Mouse (Mus musculus): ENCODE measurements at regions not wholly inside any gene's neighbourhood (a gene's known extent, or its start where the extent isn't known, plus 50 kb on each side); places are given as distances from the start of the nearest gene placed in this dataset.
A peak's percentile ranks its signal among the peaks of the same experiment; 100 is the strongest.

DNA sequence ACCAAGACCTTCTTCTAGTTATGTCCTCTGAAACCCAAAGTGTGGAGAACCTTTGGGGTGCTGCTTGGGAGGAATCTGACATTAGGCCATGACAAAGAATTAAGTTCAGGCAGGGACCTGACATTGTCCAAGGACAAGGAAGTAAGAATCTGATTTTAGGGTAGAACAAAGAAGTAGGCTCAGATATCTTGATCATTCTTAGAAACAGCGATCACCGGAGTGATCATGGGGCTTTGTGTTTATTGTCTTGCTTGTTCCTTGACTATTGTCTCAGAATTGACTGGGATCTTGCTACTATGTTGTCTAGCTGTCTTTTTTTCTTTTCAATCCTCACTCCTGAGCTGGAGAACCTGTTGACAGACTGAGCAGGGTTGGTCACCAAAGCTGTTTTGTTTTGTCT lies 327.9 kb downstream of the Rwdd3 start:
- DNase-seq (ENCODE audit: low read depth), result no peak
- TF ChIP-seq CTCF (IDR thresholded peaks at IDR 0.05; ENCODE audit: borderline replicate concordance, extremely low read depth, insufficient read depth, insufficient read length) (no peak), POLR2A (IDR thresholded peaks at IDR 0.05; ENCODE audit: borderline replicate concordance, extremely low read depth, insufficient read depth, insufficient read length, poor library complexity, severe bottlenecking) (no peak)

DNA sequence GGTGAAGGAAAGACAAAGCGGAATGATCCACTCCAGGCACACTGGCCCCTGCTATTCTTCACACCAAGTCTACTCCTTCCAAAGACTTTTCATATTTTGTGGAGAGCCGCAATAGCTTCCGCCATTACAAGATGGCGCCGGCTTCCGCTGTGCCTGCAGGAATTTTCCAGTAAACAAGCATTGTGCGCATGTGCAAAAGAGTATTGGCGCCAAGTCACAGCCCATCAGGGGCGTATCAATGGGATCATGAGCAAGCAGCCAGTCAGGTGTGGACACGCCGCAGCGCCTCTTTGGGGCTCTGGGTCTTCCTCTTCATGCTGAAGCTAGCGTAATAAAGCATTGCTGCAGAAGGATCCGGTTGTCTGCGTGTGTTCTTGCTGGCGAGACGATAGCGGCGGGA lies 348.0 kb downstream of the Rwdd3 start:
- no peak for TF ChIP-seq POLR2A (IDR thresholded peaks at IDR 0.05; ENCODE audit: borderline replicate concordance, extremely low read depth, insufficient read depth, insufficient read length, poor library complexity, severe bottlenecking)
- no peak for TF ChIP-seq CTCF (IDR thresholded peaks at IDR 0.05; ENCODE audit: borderline replicate concordance, extremely low read depth, insufficient read depth, insufficient read length)
- DNase-seq (ENCODE audit: low read depth), result no peak

DNA sequence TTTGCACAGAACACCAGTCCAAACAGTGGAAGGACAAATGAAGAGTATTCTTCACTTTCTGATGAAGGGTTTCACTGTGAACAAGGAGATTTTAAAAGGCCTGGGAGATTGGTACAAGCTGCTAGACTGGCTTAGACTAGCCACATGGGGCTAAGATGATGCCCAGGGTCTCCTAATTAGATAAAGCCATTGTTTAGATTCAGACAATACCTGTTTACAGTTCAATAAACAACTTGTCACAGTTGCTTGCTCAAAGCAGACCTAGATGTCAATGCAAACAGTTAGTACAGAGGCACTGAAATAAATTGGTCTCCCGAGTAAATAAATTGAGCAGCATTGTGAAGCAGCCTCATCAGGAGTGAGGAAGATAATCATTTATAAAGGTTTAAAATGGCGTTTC lies 359.6 kb downstream of the Rwdd3 start:
- TF ChIP-seq CTCF (IDR thresholded peaks at IDR 0.05; ENCODE audit: borderline replicate concordance, extremely low read depth, insufficient read depth, insufficient read length), result no peak
- TF ChIP-seq POLR2A (IDR thresholded peaks at IDR 0.05; ENCODE audit: borderline replicate concordance, extremely low read depth, insufficient read depth, insufficient read length, poor library complexity, severe bottlenecking), result no peak
- DNase-seq (ENCODE audit: low read depth), result peak; percentile 5

DNA sequence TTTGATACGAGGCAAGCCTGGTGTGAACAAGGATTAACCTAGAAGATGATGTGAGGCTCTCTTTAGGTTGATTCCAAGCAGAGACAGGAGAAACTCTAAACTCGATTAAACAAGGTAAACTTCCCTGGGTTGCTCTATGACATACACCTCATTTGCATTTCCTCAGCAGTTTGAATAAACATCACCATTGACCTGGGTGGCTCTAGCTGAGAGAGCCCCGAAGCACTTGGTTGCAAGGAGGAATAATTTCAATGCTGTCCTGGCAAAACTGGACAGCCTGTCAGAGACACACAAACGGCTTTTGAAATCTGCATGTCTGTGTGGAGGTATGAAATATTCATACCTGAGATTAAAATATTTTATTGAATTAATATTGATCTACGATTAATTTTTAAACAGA lies 361.0 kb downstream of the Rwdd3 start:
- TF ChIP-seq CTCF (IDR thresholded peaks at IDR 0.05; ENCODE audit: borderline replicate concordance, extremely low read depth, insufficient read depth, insufficient read length), result no peak
- TF ChIP-seq POLR2A (IDR thresholded peaks at IDR 0.05; ENCODE audit: borderline replicate concordance, extremely low read depth, insufficient read depth, insufficient read length, poor library complexity, severe bottlenecking), result no peak

DNA sequence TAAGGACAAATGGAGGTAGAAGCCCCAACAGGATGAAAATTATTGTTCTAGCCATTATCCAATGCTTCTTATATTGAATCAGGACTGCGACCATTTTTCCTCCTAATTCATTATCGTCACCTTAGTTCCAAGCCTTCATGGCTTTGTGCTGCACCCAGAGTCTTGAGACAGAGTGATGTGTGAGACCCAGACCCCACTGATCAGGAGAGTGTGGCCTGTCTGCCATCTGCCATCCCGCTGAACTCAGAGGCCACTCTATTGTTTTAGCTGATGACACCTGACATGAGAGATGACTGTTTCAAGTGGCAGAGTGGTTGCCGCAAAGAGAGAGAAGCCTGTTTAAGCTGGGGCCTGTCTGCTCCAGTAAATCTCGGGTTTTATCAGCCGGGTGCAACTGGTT lies 361.4 kb downstream of the Rwdd3 start:
- no peak for TF ChIP-seq POLR2A (IDR thresholded peaks at IDR 0.05; ENCODE audit: borderline replicate concordance, extremely low read depth, insufficient read depth, insufficient read length, poor library complexity, severe bottlenecking)
- no peak for TF ChIP-seq CTCF (IDR thresholded peaks at IDR 0.05; ENCODE audit: borderline replicate concordance, extremely low read depth, insufficient read depth, insufficient read length)
- peak; percentile 37 for DNase-seq (ENCODE audit: low read depth)

More for the DNA sequence above, 361.0 kb downstream of the Rwdd3 start:
- DNase-seq (ENCODE audit: low read depth), result peak; percentile 40

DNA sequence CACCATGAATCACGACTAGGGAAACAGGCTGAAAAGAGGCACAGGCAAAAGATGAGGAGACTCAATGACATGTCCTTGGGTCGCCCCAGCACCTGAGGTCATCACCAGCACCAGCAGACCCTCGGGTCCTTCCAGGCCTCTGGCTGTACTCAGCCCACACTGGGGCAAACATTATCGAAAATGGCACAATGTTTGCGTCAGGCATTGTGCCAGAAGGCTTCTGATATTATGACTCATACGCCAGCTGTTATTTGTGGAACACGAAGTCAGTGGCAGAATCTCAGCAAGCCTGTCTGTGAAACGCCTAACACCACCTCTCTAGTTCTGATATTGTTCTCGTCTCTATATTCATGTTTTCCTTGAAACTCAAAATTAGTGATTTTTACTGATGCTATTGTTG lies 384.8 kb downstream of the Rwdd3 start:
- DNase-seq (ENCODE audit: low read depth), result peak; percentile 41
- TF ChIP-seq POLR2A (IDR thresholded peaks at IDR 0.05; ENCODE audit: borderline replicate concordance, extremely low read depth, insufficient read depth, insufficient read length, poor library complexity, severe bottlenecking) (no peak), CTCF (IDR thresholded peaks at IDR 0.05; ENCODE audit: borderline replicate concordance, extremely low read depth, insufficient read depth, insufficient read length) (no peak)

DNA sequence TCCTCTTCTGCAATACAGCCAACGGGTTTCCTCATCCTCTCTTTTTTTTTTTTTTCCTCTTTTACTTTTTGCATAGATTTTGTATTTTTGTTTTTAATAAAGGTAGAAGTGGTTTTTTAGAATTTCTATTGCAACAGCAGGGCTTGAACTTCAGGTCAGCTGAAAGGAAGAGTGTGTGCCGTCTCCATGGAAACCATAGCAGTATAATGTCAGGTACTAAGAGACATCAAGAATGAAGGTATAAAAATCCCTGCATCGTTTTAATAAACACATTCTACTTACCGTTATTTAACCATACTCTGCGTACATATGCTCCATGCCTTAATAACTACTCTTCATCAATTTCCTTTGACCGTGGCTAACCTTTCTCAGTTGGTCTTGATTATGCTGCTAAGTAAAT lies 390.0 kb downstream of the Rwdd3 start:
- peak; percentile 56 for DNase-seq (ENCODE audit: low read depth)
- TF ChIP-seq POLR2A (IDR thresholded peaks at IDR 0.05; ENCODE audit: borderline replicate concordance, extremely low read depth, insufficient read depth, insufficient read length, poor library complexity, severe bottlenecking) (no peak), CTCF (IDR thresholded peaks at IDR 0.05; ENCODE audit: borderline replicate concordance, extremely low read depth, insufficient read depth, insufficient read length) (no peak)

DNA sequence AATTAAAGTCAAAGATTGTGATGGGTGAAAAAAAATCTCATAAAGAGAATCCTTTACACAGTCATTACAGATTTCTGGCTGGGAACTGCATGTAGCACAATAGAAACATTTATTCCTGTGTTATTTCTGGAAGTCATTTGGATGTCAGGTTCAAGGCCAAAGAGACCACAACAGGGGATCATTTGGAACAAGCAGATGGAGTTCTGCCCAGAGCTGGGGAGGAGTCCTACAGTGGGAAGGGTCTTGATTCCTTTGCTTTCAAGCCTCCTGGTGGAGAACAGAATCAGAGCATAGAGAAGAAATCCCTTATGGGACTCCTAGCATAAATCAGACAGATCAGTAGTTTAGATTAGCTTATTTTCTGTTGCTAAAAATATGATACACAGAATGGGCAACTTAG lies 392.4 kb downstream of the Rwdd3 start:
- TF ChIP-seq CTCF (IDR thresholded peaks at IDR 0.05; ENCODE audit: borderline replicate concordance, extremely low read depth, insufficient read depth, insufficient read length) (peak; percentile 1; the same call in 1 of the 2 replicates), POLR2A (IDR thresholded peaks at IDR 0.05; ENCODE audit: borderline replicate concordance, extremely low read depth, insufficient read depth, insufficient read length, poor library complexity, severe bottlenecking) (no peak)
- DNase-seq (ENCODE audit: low read depth), result no peak

DNA sequence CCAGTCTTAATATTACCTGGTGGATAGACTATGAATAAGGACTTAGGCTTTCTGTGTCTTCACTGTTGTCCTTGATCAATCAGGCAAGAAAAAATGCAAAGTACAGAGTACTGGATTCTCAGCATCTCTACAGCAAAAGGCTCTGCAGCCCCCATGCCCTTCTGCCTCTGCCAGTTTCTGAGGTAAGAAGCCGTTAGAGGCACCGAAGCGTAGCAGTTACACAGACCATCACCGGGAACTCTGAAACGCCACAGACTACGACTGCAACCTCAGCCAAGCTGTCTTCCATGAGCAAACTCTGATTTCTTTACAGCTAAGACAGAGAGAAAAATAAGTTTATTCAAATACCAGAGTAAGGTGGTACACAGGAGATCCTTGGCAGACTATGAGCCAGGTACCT lies 396.5 kb downstream of the Rwdd3 start:
- TF ChIP-seq POLR2A (IDR thresholded peaks at IDR 0.05; ENCODE audit: borderline replicate concordance, extremely low read depth, insufficient read depth, insufficient read length, poor library complexity, severe bottlenecking) (no peak), CTCF (IDR thresholded peaks at IDR 0.05; ENCODE audit: borderline replicate concordance, extremely low read depth, insufficient read depth, insufficient read length) (no peak)
- no peak for DNase-seq (ENCODE audit: low read depth)

DNA sequence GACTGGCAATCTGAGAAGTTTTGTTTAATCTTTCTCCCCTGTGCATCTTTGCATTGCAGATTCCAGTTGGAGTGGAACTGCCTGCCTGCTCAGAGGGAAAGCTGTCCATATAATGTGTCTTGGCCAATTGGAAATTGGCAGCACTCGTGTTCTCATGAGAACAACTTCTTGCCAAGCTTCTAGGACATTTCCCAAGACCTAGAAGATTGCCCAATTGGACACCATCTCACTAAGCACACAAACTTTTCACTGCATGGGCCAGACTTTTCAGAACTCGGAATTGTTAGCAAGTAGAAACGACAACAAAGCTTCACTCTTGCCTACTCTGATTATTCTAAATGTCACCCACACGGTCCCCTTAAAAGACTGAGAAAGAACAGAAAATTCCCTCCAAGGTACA lies 409.8 kb downstream of the Rwdd3 start:
- no peak for TF ChIP-seq CTCF (IDR thresholded peaks at IDR 0.05; ENCODE audit: borderline replicate concordance, extremely low read depth, insufficient read depth, insufficient read length)
- TF ChIP-seq POLR2A (IDR thresholded peaks at IDR 0.05; ENCODE audit: borderline replicate concordance, extremely low read depth, insufficient read depth, insufficient read length, poor library complexity, severe bottlenecking), result no peak
- DNase-seq (ENCODE audit: low read depth), result no peak

DNA sequence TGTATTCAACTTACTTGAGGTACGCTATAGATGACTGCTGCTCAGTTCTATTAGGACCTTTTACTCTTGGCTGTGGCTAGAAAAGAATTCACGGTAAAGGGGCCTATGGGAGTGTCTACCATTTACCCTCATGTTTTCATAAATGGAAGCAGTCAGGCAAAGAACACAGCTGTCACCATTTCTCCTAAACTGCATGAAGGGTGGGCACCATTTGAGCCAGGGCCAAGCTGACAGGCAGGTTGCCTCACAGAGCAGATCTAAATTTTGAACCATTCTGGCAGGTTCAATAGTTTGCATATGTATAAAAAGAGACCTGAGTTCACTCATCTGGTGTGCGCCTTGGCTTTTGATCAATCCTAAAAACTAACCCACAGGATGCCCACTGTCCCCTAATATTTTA lies 410.3 kb downstream of the Rwdd3 start:
- peak; percentile 46 for DNase-seq (ENCODE audit: low read depth)
- TF ChIP-seq POLR2A (IDR thresholded peaks at IDR 0.05; ENCODE audit: borderline replicate concordance, extremely low read depth, insufficient read depth, insufficient read length, poor library complexity, severe bottlenecking) (no peak), CTCF (IDR thresholded peaks at IDR 0.05; ENCODE audit: borderline replicate concordance, extremely low read depth, insufficient read depth, insufficient read length) (no peak)

DNA sequence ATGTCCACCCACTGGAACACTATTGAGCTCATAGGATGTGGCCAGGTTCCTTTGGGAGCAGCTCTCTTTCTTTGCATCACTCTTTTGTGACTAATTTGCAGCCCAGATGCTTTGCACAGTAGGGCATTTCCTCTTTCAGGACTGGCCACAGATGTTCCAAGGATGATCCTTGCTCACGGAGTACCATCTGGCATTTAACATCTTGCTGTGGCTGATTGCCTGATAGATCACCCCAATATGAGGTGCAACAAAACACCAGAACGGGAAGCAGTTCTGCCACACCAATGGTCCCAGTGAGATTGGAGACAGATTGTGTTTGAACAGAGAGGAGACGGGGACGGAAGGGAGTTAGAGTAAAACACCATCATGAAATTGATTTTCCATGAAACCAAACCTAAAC lies 423.0 kb downstream of the Rwdd3 start:
- TF ChIP-seq CTCF (IDR thresholded peaks at IDR 0.05; ENCODE audit: borderline replicate concordance, extremely low read depth, insufficient read depth, insufficient read length), result no peak
- TF ChIP-seq POLR2A (IDR thresholded peaks at IDR 0.05; ENCODE audit: borderline replicate concordance, extremely low read depth, insufficient read depth, insufficient read length, poor library complexity, severe bottlenecking), result no peak
- DNase-seq (ENCODE audit: low read depth), result peak; percentile 38

DNA sequence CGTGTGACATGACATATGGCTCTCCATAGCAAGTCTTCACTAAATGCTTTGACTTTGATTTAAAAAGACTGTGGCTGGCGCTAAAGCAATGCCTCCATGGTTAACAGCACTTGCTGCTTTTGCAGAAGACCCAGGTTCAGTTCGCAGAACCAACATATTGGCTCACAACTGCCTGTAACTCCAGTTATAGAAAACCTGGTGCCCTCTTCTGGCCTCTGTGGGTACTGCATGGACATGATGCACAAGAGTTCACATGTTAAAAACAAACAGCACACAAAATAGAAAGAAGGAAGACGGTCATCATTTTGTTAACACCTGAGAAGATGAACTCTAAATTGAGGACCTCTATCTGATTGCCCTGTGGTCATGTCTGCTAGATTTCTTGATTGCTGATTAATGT lies 423.8 kb downstream of the Rwdd3 start:
- TF ChIP-seq CTCF (IDR thresholded peaks at IDR 0.05; ENCODE audit: borderline replicate concordance, extremely low read depth, insufficient read depth, insufficient read length), result peak; percentile 39; the same call in 1 of the 2 replicates
- no peak for TF ChIP-seq POLR2A (IDR thresholded peaks at IDR 0.05; ENCODE audit: borderline replicate concordance, extremely low read depth, insufficient read depth, insufficient read length, poor library complexity, severe bottlenecking)
- no peak for DNase-seq (ENCODE audit: low read depth)
